Mouse (Mus musculus): ENCODE data around the gene Lingo1.

DNA sequence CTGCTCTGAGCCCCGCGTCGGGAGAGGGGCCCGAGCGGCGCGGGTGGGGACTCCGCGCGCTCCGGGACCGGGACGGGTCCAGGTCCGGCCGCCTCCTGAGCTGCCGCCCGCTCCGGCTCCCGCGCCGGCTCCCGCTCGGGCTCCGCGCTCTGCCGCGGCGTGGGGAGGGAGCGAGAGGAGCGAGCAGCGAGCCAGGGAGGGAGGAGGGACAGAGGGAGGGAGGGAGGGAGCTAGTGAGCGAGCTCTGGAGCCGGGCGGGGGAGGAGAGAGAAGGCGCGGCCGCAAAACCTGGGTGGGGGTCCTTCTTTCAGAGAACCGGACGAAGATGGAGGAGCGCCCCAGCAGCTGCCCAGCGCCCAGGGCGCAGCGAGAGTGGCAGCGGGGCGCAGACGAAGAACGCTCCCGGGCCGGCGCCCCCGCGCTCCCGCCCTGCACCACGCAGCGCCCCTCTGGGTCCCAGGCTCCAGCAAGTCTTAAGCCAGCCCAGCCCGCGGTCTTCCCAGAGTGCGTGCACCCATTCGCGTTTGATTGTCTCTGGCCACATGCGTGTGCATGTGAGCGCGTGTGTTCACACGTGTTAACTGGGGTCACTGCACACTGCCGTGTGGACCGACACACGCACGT lies 160.7 kb downstream of the Lingo1 start:
- TF ChIP-seq CTCF (IDR thresholded peaks at IDR 0.05; ENCODE audit: control insufficient read depth, insufficient read depth, insufficient read length): no peak
- no peak for TF ChIP-seq USF1 (IDR thresholded peaks at IDR 0.05; ENCODE audit: low read depth)
- no peak for TF ChIP-seq MYOD1 (IDR thresholded peaks at IDR 0.05; ENCODE audit: control insufficient read depth, insufficient read length, low read depth)
- no peak for TF ChIP-seq CEBPB (IDR thresholded peaks at IDR 0.05; ENCODE audit: low read depth)

Data from C2C12 (cell line).